Mouse (Mus musculus) midbrain, embryonic 16.5 days (tissue): ENCODE measurements around the gene Vmn1r219. TPM values are rescaled to one million over a fixed set of nuclear protein-coding genes. Genes with fewer than 3 reads are reported as not detected.
"Not testable (repeated sequence)": the region's sequence is repeated elsewhere in the genome, so short reads cannot be mapped to it uniquely, and the experiment has no call there.

Experiments used
- ATAC-seq: fragments of 200-750 bp; cut with Nextera tagmentation; 2 replicates; pipeline ENCODE4 v1.8.0; 2017; ENCODE audit warnings: moderate TSS enrichment
- H3K27ac ChIP-seq: fragments of 300-500 bp; sonication (generic); 2 replicates; pipeline ENCODE4 v1.5.1; 2014; ENCODE audit warnings: mild to moderate bottlenecking, low read length, mixed read lengths
- H3K27me3 ChIP-seq: fragments of 300-500 bp; sonication (generic); 2 replicates; pipeline ENCODE4 v1.6.1; 2014; ENCODE audit warnings: low read depth, low read length, mixed read lengths; ENCODE audit not compliant: control insufficient read depth, insufficient read depth
- H3K36me3 ChIP-seq: fragments of 300-500 bp; sonication (generic); 2 replicates; pipeline ENCODE4 v1.6.1; 2014; ENCODE audit warnings: mild to moderate bottlenecking, low read length, moderate library complexity, mixed read lengths; ENCODE audit not compliant: control insufficient read depth, insufficient read depth
- H3K4me1 ChIP-seq: fragments of 300-500 bp; sonication (generic); 2 replicates; pipeline ENCODE4 v1.6.1; 2014; ENCODE audit warnings: mild to moderate bottlenecking, low read length, mixed read lengths; ENCODE audit not compliant: control insufficient read depth, insufficient read depth
- H3K4me2 ChIP-seq: fragments of 300-500 bp; sonication (generic); 2 replicates; pipeline ENCODE4 v1.6.1; 2014; ENCODE audit warnings: mild to moderate bottlenecking, low read length, mixed read lengths
- H3K4me3 ChIP-seq: fragments of 300-500 bp; sonication (generic); 2 replicates; pipeline ENCODE4 v1.5.1; 2014; ENCODE audit warnings: low read depth, mild to moderate bottlenecking, low read length, moderate library complexity, mixed read lengths
- H3K9ac ChIP-seq: fragments of 300-500 bp; sonication (generic); 2 replicates; pipeline ENCODE4 v1.6.1; 2014; ENCODE audit warnings: low read depth, low read length, mixed read lengths
- H3K9me3 ChIP-seq: fragments of 300-500 bp; sonication (generic); replicated peaks from 2 replicates; pipeline ENCODE4 v1.6.1; 2014; ENCODE audit warnings: mild to moderate bottlenecking, low read length, mixed read lengths; ENCODE audit not compliant: control insufficient read depth, poor library complexity, severe bottlenecking
- WGBS: fragments of 180-500 bp; shearing (Covaris S2); extraction: QIAGEN DNeasy Blood & Tissue Kit; methylation state at CpG from one replicate; pipeline ENCODE4 v1.1.7; 2014; 5-methylcytosine and 5-hydroxymethylcytosine counted together
- polyA plus RNA-seq: library from polyadenylated mRNA; unstranded; fragments of >200 nt; fragmentation: Nextera tagmentation; extraction: Ambion mirVana; gene quantifications from 2 replicates; pipeline ENCODE4 v1.2.1, GENCODE M21; 2015

Gene Vmn1r219
- polyA plus RNA-seq, 1 experiment from 2014 or later = not detected

- H3K36me3 ChIP-seq, H3K4me1 ChIP-seq, H3K9ac ChIP-seq, H3K4me2 ChIP-seq, H3K27ac ChIP-seq, H3K4me3 ChIP-seq, H3K27me3 ChIP-seq, ATAC-seq, H3K9me3 ChIP-seq: not testable (repeated sequence)
- 75% methylated on average over 1 of the region's 1 CpGs for WGBS
Measured at GRCm38 (mm10) chr13:23203885-23204284, 44.8 kb downstream of the Vmn1r219 start.

GRCm38 (mm10) chr13:23213827-23214226 lies 54.7 kb downstream of the Vmn1r219 start, which contains the start of gene Vmn1r221:
Gene Vmn1r221, plus strand, starts transcription at chr13:23214127.
- H3K4me1 ChIP-seq, H3K4me2 ChIP-seq, H3K27me3 ChIP-seq, H3K4me3 ChIP-seq, H3K9ac ChIP-seq, ATAC-seq, H3K36me3 ChIP-seq, H3K27ac ChIP-seq, H3K9me3 ChIP-seq: not testable (repeated sequence)
- 93% methylated on average over 2 of the region's 2 CpGs for WGBS

Other genes starting within 250 kb of the Vmn1r219 start
- not detected in 2 replicates for gene Vmn1r213, start 151.7 kb upstream of the Vmn1r219 start, polyA plus RNA-seq
- gene Vmn1r214, start 128.9 kb upstream of the Vmn1r219 start, polyA plus RNA-seq = not detected in 2 replicates
- not detected in 2 replicates for gene Vmn1r215, start 91.3 kb upstream of the Vmn1r219 start, polyA plus RNA-seq
- gene Vmn1r217, start 41.1 kb upstream of the Vmn1r219 start, polyA plus RNA-seq = not detected in 2 replicates
- gene Vmn1r218, start 26.2 kb upstream of the Vmn1r219 start, polyA plus RNA-seq = not detected in 2 replicates
- gene Vmn1r220, start 28.7 kb downstream of the Vmn1r219 start, polyA plus RNA-seq = not detected in 2 replicates
- gene Vmn1r221, start 54.8 kb downstream of the Vmn1r219 start, polyA plus RNA-seq = not detected in 2 replicates
- not detected in 2 replicates for gene Vmn1r222, start 76.6 kb downstream of the Vmn1r219 start, polyA plus RNA-seq
- not detected in 2 replicates for gene Vmn1r223, start 87.8 kb downstream of the Vmn1r219 start, polyA plus RNA-seq
- 55.5 and 57.4 TPM in 2 replicates for gene Zfp322a, start 209.9 kb downstream of the Vmn1r219 start, polyA plus RNA-seq